Mouse (Mus musculus) right cerebral cortex, postnatal 4 days (tissue): ENCODE measurements around the gene Rft1.

Experiments
- DNase-seq: peaks from one replicate; pipeline ENCODE4 v3.0.0-alpha.2; 2022

Gene Rft1

DNA sequence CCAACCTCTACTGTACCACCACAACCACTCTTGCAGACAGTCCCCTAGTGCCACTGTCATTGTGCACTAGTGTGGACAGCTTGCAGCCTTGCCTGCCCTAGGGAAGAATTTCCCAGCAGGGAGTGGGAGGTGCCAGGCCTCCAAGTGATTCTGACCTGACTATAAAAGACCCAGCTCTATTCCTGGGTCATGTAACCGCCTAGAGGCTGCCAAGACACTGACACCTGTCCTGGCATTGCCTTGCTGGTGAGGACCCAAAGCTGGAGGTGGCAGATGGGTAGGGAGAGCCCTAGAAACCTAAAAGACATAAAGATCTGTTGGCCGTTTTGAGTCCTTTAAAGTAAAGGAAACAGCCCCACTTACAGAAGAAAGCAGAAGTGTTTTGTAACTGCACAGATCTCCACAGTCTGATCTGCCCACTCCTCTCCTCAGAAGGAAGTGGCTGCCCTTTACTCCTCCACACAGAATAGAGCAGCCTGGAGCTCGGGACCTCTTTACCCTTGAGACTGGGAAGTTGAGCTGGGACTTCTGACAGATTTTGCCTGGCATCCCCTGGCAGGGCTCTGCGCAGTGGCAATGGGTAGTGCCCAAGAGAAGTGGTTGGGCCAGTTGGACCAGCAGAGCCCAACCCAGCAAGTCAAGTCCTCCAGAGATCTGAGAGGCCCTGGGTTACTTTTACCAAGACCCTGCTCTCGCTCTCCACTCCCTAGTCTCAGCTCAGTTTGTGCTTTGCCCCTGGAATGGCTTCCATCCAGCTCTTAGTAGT, 23.2 kb upstream of the Rft1 start:
- no peak for DNase-seq

DNA sequence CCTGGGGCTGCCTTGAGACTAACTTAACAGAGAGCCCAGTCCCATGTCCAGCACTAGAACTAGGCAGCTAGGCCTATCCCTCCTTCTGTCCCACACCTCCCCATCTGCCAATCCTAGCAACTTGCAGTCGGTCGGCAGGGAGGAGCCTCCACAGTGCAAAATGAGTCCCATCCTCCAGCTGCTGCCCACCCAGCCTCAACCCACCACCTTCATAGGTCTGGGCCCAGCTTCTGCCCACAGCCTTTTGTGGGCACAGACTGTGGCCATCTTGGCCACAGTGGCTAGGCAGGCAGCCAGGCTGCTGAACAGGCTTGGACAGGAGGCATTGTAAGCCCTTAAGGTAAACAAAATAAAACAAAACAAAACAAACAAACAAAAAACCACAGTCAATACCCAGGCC, 22.3 kb upstream of the Rft1 start:
- no peak for DNase-seq

DNA sequence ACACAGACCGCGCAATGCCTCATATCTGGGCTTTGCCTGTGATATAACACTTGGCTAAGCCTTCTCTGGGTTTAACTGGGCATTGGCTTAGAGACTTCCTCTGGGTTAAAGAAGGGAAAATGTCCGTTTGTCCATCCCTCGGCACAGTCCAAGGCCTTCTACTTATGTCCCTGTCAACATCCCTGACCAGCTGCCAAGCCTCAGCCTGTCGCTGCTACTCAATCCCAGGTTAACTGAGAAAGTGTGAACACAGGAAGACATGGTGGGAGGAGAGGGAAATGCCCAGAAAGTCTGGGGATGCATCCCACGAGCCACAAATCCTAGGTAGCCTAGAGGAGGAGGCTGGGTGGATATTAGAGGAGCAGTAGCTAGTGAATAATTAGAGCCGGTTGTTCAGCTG, 20.5 kb upstream of the Rft1 start:
- no peak for DNase-seq

DNA sequence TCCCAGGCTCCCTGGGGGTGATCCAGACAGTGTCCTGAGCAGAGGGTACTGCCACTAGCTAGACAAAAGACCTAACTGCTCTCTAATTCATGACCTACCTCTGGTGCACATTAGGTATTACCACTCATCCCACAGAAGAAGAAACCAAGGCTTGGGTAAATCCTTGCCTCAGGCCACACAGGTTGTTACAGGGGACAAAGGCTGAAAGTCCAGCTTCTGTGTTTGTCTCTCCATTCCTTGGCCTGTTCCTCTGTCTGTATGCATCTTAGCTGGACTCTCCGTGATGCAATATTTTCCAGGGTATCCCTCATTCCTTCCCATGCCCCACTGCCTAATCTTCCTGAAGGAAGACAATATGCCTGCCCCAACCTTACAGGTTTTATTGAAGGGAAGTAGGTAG, 19.7 kb upstream of the Rft1 start:
- no peak for DNase-seq

DNA sequence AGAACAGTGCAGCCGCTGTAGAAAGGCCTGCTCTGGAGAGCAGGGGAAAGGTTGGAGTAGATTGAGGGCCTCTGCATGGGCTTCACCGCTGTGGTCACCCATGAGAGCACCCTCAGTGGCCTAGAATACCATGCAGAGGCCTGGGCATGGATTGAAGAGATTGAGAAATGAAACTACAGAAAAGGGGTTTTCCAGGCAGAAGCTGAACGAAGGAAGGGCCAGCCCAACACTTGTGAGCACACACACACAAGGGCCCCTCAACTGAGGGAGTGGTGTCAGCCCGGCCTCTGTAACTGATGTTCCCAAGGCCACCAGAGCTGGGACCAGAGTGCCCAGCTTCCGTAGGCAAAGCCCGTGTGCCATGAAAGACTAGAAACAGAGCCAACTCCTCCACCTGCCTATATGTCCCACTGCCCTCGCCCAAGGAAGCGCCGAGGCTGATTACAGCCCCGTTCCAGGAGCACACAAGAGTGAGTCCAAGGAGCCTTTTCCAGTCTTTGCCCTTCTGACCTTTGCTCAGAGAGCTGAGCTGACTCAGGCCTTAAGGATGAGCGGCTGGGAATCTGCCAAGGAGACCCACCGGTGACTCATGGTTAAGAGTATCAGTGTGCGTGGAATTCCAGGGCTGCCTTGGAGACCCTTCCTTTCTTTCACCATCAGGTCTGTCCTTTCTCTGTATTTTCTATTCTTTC, 18.8 kb upstream of the Rft1 start:
- no peak for DNase-seq

DNA sequence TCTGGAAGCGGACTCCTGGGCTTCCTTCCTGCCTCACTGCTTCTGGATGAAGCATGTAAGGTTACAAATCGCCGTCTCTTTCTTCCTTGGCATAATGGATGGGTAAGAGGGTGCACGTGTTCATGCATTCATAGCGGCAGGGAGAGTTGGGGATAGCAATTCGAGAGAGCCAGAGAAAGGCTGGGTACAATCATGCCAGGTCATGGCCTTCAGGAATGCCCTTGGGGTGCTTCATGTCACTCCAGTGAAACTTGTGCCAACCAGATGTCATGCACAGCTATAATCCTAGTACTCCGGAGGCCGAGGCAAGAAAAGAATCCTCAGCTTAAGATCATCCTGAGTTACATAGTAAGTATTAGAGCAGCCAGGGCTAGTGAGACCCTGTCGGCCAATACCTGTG, 17.7 kb upstream of the Rft1 start:
- DNase-seq: no peak

DNA sequence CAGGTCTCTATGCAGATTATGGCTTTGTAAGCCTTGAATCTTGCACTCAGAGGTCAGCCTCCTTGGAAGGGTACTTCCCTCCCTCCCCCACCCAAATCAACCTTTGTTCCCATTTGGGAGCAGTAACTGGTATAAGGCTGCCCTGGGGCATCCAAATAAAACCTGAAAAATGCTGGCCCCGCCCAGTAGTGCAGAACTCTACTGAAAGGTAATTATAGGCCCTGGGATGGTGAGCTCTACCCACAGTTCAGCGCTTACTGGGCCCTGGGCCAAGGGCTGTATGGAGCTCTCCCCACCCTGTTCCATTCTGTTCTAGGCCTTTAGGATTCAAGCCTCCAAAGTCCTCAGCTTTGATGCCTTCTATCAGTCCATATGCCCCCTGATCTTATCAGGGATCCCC, 17.1 kb upstream of the Rft1 start:
- DNase-seq: no peak

DNA sequence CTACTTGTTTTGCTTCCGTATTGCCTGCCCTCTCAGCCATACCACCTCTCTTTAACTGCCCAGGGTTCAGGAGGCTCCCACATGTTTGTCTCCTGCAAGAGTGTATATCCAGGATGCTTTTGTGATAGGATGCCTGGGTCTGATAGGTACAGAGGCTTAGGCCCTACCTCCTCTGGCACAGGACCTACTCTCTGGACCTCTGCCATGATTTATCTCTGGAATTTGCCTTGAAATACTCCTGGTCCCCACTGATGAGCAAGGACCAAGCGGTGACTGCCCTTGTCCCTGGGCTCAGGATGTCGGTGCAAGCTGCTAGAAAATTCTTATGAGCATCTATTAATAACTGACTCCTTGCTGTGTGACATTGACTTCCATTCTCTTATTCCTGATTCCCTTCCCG, 16.2 kb upstream of the Rft1 start:
- DNase-seq: no peak

DNA sequence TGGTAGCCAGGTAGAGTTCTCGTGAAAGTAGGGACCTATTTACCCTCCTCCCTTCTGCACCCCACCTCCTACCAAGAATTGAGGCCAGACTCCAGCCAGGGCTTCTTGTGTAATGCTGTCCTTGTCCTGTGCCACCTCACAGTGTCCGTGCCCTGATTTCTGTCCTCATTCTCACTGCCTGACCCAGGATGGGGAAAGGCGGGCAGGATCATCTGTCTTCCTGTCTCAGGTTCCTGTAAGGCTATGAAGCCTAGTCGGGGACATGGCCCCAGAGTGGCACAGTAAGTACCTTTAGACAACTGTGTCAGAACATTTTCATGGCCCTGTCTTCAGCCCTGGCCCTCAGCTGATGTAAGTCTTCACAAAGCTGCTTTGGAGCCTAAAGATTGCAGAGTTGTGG, 15.5 kb upstream of the Rft1 start:
- no peak for DNase-seq

DNA sequence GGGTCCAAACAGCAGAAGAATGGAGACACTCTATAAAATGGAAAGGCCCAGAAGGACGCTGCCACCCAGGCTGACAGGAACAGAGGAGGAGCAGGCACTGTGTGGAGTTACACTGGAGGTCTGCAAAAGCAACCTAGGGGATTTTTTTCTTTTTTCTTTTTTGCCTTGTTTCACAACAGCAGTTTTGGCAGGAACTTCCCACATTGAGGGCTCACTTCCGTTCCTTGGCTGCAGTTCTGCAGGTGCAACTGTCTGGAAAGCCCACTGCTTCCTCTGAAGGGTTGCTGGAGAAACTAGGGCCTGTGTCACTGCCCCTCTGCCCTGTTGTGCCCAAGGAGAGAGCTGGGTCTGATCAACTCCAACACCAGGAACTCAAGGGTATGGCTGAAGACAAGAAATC, 12.4 kb upstream of the Rft1 start:
- no peak for DNase-seq

DNA sequence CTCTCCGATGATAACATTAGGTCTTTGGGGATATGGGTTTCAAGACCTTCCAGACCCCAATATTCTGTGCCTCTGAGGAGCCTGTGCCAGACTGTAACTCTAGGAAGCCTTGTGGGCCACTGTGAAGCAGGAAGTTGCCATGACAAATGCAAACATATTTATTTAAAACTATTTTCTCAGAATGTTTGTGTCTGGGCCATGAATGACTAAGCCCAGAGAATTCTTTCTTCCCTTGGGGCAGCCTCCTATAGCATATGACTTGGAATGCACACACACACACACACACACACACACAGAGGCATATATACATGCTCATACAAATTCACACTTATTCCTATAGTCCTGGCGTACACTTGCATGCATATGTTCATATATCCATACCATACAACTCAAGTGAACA, 10.1 kb upstream of the Rft1 start:
- no peak for DNase-seq

DNA sequence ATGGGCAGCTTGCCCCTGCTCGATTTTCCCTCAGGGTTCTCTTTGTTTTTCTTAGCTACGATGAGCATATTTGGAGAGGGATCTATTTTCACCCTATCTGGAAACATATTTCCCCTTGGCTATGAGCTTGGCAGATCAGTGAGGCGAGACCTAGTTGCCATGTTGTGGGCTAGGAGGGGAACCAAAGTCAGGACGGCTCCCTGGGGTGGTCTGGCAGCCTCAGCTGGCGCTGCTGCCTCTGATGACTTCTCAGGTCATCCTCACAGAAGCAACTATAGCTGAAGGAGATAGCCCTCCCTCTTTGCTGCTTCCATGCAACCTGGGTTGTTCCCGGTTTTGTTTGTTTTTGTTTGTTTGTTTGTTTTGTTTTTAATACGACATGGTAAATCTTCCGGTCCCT, 9.1 kb upstream of the Rft1 start:
- DNase-seq: no peak

DNA sequence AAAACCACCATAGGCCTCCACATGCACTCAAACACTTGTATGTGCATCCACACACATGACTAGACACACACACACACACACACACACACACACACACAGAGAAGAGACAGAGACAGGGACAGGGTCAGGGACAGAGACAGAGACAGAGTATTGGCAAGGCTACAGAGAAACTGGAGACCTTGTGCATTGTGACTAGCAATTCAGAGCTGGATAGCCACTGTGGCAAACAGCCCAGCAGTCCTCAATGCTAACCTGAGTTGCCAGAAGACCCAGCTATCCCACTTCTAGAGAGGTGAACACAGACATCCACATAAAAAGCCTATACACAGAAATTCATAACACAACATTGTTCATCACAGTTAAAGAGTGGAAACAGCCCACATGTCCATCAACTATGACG, 7.7 kb upstream of the Rft1 start:
- no peak for DNase-seq

DNA sequence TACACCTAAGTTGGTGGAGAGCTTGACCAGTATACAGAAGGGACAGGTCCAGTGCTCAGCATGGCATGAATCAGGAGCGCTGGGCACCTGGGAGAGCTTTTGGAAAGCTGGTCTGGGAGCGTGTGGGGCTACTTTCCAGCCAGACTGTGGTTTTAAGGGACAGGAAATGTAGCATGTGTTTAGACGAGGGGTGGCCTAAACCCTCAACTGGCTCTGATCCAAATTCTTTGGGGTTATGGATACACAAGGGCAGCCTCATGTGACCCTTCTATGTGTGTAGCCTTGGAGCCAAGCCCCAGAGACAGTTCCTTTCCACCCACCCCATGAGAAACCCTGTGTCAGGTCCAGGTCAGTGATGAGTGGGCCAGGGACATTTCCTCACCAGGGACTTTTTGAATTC, 5.7 kb upstream of the Rft1 start:
- no peak for DNase-seq

DNA sequence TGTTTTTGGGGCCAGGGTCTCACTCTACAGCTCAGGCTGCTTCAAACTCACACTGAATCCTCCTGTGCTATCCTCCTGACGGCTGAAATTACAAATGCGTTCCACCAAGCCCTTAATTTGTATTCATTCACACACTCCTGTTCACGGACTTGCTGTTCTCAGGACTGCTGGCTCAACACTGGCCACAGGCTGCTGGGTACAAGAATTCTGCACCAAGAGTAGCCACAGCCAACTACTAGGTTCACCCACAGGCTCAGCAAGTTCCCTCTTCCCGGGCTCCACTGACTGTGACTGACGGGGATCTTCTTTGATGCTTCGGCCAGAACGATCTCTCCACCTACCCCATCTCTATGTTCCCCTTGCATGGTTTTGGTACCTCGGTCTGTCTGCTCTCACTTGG, 4.4 kb upstream of the Rft1 start:
- no peak for DNase-seq

DNA sequence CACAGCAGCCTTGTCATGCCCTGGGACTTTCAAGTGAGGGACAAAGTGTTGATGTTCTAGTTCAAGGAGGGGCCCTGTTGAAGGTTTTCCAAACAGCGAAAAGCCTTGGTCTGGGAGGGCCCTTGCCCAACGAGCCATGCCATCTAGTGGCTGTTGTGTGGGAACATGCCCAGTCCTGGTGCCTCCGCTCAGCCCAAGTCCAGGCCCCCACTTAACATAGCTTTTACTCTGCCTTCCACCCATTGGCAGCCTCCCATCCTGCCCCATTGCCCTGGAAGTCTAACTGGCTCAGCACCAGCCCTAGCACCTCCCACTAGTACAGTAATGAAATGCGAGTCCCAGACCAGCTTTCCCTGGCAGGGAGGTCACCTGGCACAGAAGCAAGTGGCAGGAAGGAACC, 3.2 kb upstream of the Rft1 start:
- peak; percentile 52 for DNase-seq

DNA sequence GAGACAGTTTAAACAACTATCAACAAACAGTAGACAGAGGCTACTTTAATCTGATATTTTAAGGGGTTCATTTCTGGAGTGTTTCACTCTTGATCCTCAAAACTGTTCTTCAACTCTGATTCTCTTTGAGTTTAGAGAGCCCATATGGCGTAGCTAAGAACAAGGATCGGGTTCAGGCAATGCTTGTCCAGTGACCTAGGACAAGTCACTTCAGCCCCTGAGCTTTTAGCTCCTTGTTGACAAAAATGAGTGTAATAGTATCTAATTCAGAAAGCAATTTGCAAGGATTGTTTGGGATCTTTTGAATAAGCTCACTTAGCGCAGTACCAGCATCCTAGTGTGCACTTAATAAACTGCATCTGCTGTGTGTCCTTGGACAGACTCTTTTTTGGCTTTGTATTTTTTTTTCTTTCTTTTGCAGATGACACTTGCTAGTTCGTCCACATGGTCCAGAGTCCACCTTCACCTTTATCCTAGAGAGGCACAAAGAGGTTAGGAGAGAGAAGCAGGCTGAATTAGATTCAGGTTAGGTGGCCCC, 600 bp downstream of the Rft1 start:
- no peak for DNase-seq

DNA sequence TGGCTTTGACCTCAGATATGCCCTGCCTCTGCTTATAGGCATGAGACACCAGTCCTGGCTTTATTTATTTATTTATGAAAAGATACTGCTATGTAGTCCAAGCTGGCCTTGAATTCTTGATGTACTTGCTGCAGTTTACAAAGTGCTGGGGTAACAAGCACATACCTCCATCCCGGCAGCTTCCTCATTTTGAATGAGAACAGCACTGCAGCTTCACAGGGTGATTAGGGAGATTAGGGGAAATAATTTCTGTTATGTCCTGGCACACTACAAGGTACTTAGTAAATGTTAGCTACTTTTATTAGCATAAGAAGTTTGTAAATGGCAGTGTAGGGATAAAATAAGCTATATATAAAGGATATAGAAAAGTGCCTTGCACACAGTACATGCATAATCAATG, 1.4 kb downstream of the Rft1 start:
- no peak for DNase-seq

DNA sequence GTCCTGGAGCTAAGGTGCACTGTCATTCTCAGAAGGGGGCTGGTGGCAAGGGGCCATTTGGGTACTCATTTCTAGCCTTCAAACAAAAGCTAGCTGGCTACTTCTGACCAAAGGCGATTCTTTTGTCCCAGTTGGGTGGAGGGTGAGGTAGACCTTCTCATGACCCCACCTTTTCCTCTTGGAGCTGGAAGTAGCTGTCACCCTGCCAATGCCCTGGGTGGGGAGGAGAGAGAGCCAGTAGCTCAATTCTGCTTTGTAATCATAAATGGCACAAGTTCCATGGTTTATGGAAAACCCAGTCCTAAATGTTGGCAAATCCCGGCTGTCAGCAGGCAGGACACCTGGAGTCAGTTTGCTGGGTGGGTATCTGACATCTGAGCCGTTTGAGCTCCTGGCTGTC, 11.9 kb downstream of the Rft1 start:
- DNase-seq: no peak

DNA sequence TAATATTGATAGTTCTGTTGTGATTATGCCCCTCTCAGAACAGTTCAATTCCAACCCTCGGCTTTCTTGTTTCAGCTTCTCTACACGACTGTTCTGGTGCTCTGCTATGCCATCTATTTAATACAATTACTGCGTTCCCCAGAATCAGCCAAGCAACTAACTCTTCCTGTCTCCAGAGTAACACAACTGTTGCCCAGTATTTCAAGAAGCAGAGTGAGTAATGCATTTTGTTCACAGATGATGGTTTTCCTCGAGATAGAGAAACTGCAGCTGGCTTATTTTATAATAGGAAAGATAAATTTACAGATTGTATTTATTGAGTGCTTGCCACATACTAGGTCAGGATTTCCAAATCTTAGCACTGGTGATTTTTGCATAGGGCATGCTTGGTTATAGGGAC, 12.4 kb downstream of the Rft1 start:
- DNase-seq: no peak

DNA sequence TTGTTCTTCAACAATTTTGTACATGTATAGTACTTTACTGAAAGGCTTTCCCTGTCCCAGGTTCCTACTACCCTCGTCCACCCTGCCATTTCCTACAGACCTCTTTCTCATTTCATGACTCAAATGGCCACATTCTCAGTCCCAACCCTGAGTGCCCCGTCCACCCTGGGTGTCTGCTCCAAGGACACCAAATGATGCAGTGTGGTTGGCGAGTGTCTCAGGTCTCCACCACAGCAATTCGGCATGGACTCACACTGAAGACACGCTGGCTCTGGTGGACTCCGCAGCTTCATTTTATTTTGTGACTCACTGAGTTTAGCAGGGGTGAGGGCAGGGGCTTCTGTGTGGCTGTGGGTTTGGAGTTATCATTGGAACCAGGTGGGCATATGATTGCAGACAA, 16.0 kb downstream of the Rft1 start:
- DNase-seq: no peak

DNA sequence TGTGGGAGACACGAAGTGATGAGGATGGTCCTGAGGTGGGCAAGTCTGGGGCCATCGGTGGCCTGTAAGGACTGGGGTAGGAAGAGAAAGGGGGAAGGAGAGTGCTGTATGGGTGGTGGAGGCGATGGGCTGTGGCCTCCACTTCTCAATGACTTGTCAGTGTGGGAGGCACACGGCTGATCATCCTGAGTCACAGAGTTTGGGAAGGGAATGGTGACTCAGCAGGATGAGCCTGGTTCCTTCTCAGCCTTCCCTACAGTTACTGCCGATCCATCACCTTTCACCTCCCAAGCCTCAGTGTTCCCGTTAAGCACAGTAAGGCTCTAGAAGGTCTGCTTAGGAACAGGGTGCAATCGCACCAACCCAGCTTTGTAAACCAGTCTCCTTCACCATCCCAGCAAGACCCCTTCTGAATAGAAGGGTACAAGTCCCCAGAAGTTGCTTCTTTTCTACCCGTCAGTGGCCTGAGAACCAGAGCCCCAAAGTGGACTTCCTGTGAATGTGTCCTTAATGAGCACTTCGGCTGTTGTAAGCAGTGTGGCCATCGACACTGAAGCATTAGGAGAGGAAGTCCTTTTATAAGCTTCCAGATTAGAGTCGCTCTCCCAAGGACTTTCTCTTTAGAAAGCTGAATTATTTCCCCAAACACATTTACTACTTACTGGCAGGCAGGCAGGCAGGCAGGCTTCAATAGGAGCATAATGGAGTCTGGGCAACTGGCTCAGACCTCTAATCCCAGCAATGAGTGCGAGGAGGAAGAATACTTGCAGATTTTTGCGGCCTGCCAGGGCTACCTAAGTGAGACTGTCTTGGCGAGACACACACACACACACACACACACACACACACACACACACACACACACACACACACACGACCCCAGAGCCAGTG, 17.2 kb downstream of the Rft1 start:
- no peak for DNase-seq

DNA sequence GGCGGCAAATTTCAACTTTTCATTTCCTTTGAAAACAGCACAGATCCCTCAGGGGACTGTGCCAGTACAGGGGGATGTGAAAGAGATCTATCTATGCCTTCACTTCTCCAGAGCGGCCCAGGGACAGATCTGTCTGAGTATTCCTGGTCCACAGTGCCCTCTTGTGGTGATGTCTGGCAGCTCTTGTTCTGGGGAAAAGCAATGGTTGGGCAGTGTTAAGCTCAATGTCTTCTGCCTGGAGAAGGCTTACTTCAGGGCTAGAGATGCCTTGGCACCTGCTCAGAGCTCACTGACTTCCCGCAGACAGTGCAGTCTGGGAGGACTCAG, 17.8 kb downstream of the Rft1 start:
- DNase-seq: peak; percentile 93

DNA sequence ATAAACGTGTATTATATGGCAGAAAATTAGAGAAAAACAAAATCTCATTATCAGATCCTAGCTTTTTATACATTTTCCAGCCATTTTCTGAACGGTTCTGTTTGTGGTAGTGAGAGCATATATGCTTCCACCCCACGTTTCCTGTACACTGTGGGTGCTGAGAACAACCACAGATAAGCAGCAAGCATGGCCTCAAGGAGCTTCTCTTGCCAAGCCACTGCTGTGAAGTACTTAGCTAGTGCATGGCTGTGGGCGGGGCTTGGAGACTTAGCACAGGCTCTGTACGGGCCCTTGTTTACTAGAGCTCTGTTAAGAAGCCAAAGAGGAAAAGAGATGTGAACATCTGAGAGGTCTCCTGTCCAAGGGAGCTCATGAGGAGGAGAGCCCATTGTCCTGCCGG, 20.8 kb downstream of the Rft1 start:
- DNase-seq: no peak
